Mouse (Mus musculus) MEL (cell line): ENCODE results near the gene Gm21985. TPM values are rescaled to one million over a fixed set of nuclear protein-coding genes. Genes with fewer than 3 reads are reported as not detected.
A peak's percentile ranks its signal among the peaks of the same experiment; 100 is the strongest.

Experiments used
- DNase-seq: peaks from one replicate; pipeline ENCODE4 v3.0.0; 2011; ENCODE audit warnings: low read depth, low spot score
- H3K27ac ChIP-seq: 2 replicates; pipeline ENCODE4 v1.5.1; 2012; ENCODE audit warnings: low read depth, mild to moderate bottlenecking, control low read depth, low read length, moderate library complexity; ENCODE audit not compliant: control insufficient read depth
- H3K27me3 ChIP-seq, 2 experiments: fragments of 150-350 bp in 1 of 2; sonication (generic) in 1 of 2; 2 replicates each; pipeline ENCODE4 v1.6.1; 2012; ENCODE audit warnings: low read length in 2 of 2, mild to moderate bottlenecking in 2 of 2, improper control_type of control experiment in 1 of 2, moderate library complexity in 1 of 2; ENCODE audit not compliant: insufficient read depth in 2 of 2, control insufficient read depth in 1 of 2
- H3K36me3 ChIP-seq, 2 experiments: 2 replicates each; pipeline ENCODE4 v1.6.1; 2012 to 2014; ENCODE audit warnings: low read length in 2 of 2, improper control_type of control experiment in 1 of 2, inconsistent platforms in 1 of 2, mild to moderate bottlenecking in 1 of 2; ENCODE audit not compliant: insufficient read depth in 2 of 2, control insufficient read depth in 1 of 2
- H3K4me1 ChIP-seq, 2 experiments: fragments of 150-350 bp in 1 of 2; sonication (generic) in 1 of 2; 2 replicates each; pipeline ENCODE4 v1.6.1; 2012; ENCODE audit warnings: low read length in 2 of 2, improper control_type of control experiment in 1 of 2, mild to moderate bottlenecking in 1 of 2; ENCODE audit not compliant: insufficient read depth in 2 of 2, control insufficient read depth in 1 of 2
- H3K4me3 ChIP-seq, 2 experiments: fragments of 150-350 bp in 1 of 2; sonication (generic) in 1 of 2; 2 replicates each; pipeline ENCODE4 v1.5.1; 2012; ENCODE audit warnings: low read depth in 2 of 2, low read length in 2 of 2, mild to moderate bottlenecking in 2 of 2, moderate library complexity in 2 of 2, control low read depth in 1 of 2, improper control_type of control experiment in 1 of 2; ENCODE audit not compliant: control insufficient read depth in 1 of 2, insufficient read depth in 1 of 2
- H3K79me2 ChIP-seq: 2 replicates; pipeline ENCODE4 v1.6.1; 2012; ENCODE audit warnings: mild to moderate bottlenecking, low read length, moderate library complexity; ENCODE audit not compliant: control insufficient read depth, poor library complexity, insufficient read depth
- H3K9ac ChIP-seq: 2 replicates; pipeline ENCODE4 v1.6.1; 2012; ENCODE audit warnings: low read depth, mild to moderate bottlenecking, control low read depth, low read length, moderate library complexity; ENCODE audit not compliant: control insufficient read depth, poor library complexity, severe bottlenecking
- H3K9me3 ChIP-seq: fragments of 150-350 bp; sonication (generic); replicated peaks from 2 replicates; pipeline ENCODE4 v1.6.1; 2012; ENCODE audit warnings: mild to moderate bottlenecking, low read length, improper control_type of control experiment, moderate library complexity; ENCODE audit not compliant: insufficient read depth
- CHD1 ChIP-seq: IDR thresholded peaks from 2 replicates; pipeline ENCODE4 v1.6.1; 2012; ENCODE audit warnings: low read depth, mild to moderate bottlenecking, inconsistent platforms, low read length, improper control_type of control experiment
- CTCF ChIP-seq, 3 experiments: IDR thresholded peaks in 2 of 3; conservative IDR thresholded peaks in 1 of 3; 2 replicates each; pipeline ENCODE4 v1.5.1; 2011 to 2012; ENCODE audit warnings: low read length in 3 of 3, low read depth in 2 of 3, mild to moderate bottlenecking in 2 of 3, improper control_type of control experiment in 1 of 3, inconsistent platforms in 1 of 3, mixed read lengths in 1 of 3, moderate library complexity in 1 of 3; ENCODE audit not compliant: control insufficient read depth in 1 of 3, insufficient read depth in 1 of 3, poor library complexity in 1 of 3, severe bottlenecking in 1 of 3
- E2F4 ChIP-seq: IDR thresholded peaks from 2 replicates; pipeline ENCODE4 v1.6.1; 2011; ENCODE audit warnings: low read depth, low read length, improper control_type of control experiment, borderline replicate concordance
- EP300 ChIP-seq, 2 experiments: IDR thresholded peaks; 2 replicates each; pipeline ENCODE4 v1.6.1; 2011; ENCODE audit warnings: improper control_type of control experiment in 2 of 2, low read length in 2 of 2, low read depth in 1 of 2, mild to moderate bottlenecking in 1 of 2
- ETS1 ChIP-seq: IDR thresholded peaks from 2 replicates; pipeline ENCODE4 v1.6.1; 2012; ENCODE audit warnings: low read depth, mild to moderate bottlenecking, inconsistent platforms, low read length, improper control_type of control experiment, moderate library complexity
- HCFC1 ChIP-seq: IDR thresholded peaks from 2 replicates; pipeline ENCODE4 v1.6.1; 2012; ENCODE audit warnings: low read depth, mild to moderate bottlenecking, inconsistent platforms, low read length, improper control_type of control experiment, moderate library complexity
- JUND ChIP-seq: IDR thresholded peaks from 2 replicates; pipeline ENCODE4 v1.6.1; 2011; ENCODE audit warnings: low read depth, mild to moderate bottlenecking, improper control_type of control experiment, low read length
- MAZ ChIP-seq: IDR thresholded peaks from 2 replicates; pipeline ENCODE4 v1.6.1; 2012; ENCODE audit warnings: low read depth, mild to moderate bottlenecking, inconsistent platforms, low read length, improper control_type of control experiment
- MEF2A ChIP-seq: IDR thresholded peaks from 2 replicates; pipeline ENCODE4 v1.6.1; 2014; ENCODE audit warnings: low read depth, mild to moderate bottlenecking, inconsistent platforms, low read length, improper control_type of control experiment; ENCODE audit not compliant: poor library complexity, insufficient replicate concordance, severe bottlenecking; ENCODE audit errors: extremely low read depth
- MXI1 ChIP-seq: IDR thresholded peaks from 2 replicates; pipeline ENCODE4 v1.6.1; 2011; ENCODE audit warnings: mild to moderate bottlenecking, low read depth, low read length, improper control_type of control experiment
- MYC ChIP-seq: IDR thresholded peaks from 2 replicates; pipeline ENCODE4 v1.6.1; 2011; ENCODE audit warnings: low read depth, mild to moderate bottlenecking, low read length, improper control_type of control experiment, moderate library complexity
- NELFE ChIP-seq: IDR thresholded peaks from 2 replicates; pipeline ENCODE4 v1.6.1; 2011; ENCODE audit warnings: low read depth, low read length, improper control_type of control experiment
- TAL1 ChIP-seq: IDR thresholded peaks from 2 replicates; pipeline ENCODE4 v1.6.1; 2012; ENCODE audit warnings: mild to moderate bottlenecking, inconsistent platforms, low read length, moderate library complexity, mixed read lengths
- TCF12 ChIP-seq: IDR thresholded peaks from 2 replicates; pipeline ENCODE4 v1.6.1; 2014; ENCODE audit warnings: low read depth, mild to moderate bottlenecking, inconsistent platforms, low read length, improper control_type of control experiment, moderate library complexity
- ZMIZ1 ChIP-seq: IDR thresholded peaks from 2 replicates; pipeline ENCODE4 v1.6.1; 2012; ENCODE audit warnings: low read depth, mild to moderate bottlenecking, inconsistent platforms, low read length, improper control_type of control experiment, moderate library complexity
- polyA plus RNA-seq, 2 experiments: library from polyadenylated mRNA; stranded (reverse) in 1 of 2; unstranded in 1 of 2; fragments of >175 nt in 1 of 2; fragments of >200 nt in 1 of 2; gene quantifications; 2 replicates each; pipeline versions ENCODE4 v1.2.1 to v1.2.4; 2012; ENCODE audit warnings: low replicate concordance in 2 of 2, low read depth in 1 of 2; ENCODE audit not compliant: insufficient read length in 2 of 2, insufficient read depth in 1 of 2, missing spikeins in 1 of 2
- total RNA-seq: library from RNA; depleted of rRNA; stranded (reverse); fragments of 300-350 nt; gene quantifications from 2 replicates; pipeline ENCODE4 v1.2.3, GENCODE M21; 2012

The Gm21985 gene
- total and polyA plus RNA-seq, 3 experiments = 0.04 TPM; not detected in 2

- peak; percentile 64; the same call in 1 of the 2 replicates for TF ChIP-seq MXI1
- peak; percentile 68; the same call in 1 of the 2 replicates for TF ChIP-seq ZMIZ1
- 0 out of 2 replicates have a peak, but pooled peaks have one; percentile 7 for TF ChIP-seq ETS1
- TF ChIP-seq HCFC1 = peak; percentile 69
- peak; percentile 69; the same call in 1 of the 2 replicates for TF ChIP-seq CHD1
- no peak for TF ChIP-seq TAL1
- TF ChIP-seq EP300 (IDR thresholded peaks at IDR 0.05; ENCODE audit: low read depth in 1 of 2, low read length in 2 of 2) = peak in 1 of 2 experiments; percentile 19; a peak in 1 of 4 replicates
Observed at GRCm38 (mm10) chr2:112239212-112239934, 26.7 kb upstream of the Gm21985 start, which contains the start of gene Lpcat4 (continued).

GRCm38 (mm10) chr2:112239935-112240721, 26.0 kb upstream of the Gm21985 start:
- peak; percentile 67 for DNase-seq
- H3K4me1 ChIP-seq = peaks cover 0 to 10% of the 10 kb centered on the region in 2 experiments; a peak in 2 of 4 replicates
- peaks cover 9% of the 10 kb centered on the region for H3K79me2 ChIP-seq
- H3K9ac ChIP-seq = peak overlapping the region; percentile 73
- H3K27ac ChIP-seq = 0 out of 2 replicates have a peak overlapping the region, but pooled peaks have one; percentile 6
- peak overlapping the region; percentile 69 to 99 for H3K4me3 ChIP-seq
- TF ChIP-seq MEF2A = no peak
- no peak for TF ChIP-seq TAL1
- TF ChIP-seq TCF12 = 0 out of 2 replicates have a peak, but pooled peaks have one; percentile 4
- TF ChIP-seq MAZ = peak; percentile 69
- TF ChIP-seq CTCF (IDR thresholded peaks at IDR 0.05 in 2 of 3, conservative IDR thresholded peaks at IDR 0.05 in 1 of 3; ENCODE audit: control insufficient read depth in 1 of 3, insufficient read depth in 1 of 3, low read depth in 2 of 3, low read length in 3 of 3, poor library complexity in 1 of 3, severe bottlenecking in 1 of 3) = peak in 2 of 3 experiments; percentile 0 to 1; a peak in 2 of 6 replicates
- 0 out of 2 replicates have a peak, but pooled peaks have one; percentile 44 for TF ChIP-seq MYC
- H3K27me3 ChIP-seq = no peaks in the 10 kb centered on the region
- H3K36me3 ChIP-seq = peaks cover 0 to 3% of the 10 kb centered on the region in 2 experiments; a peak in 1 of 4 replicates
- H3K9me3 ChIP-seq = no peaks in the 10 kb centered on the region

GRCm38 (mm10) chr2:112241787-112242186, 24.3 kb upstream of the Gm21985 start:
- Histone ChIP-seq H3K9ac (no peak overlapping the region), H3K27me3 (no peaks in the 10 kb centered on the region), H3K4me1 (peaks cover 0 to 10% of the 10 kb centered on the region in 2 experiments; a peak in 2 of 4 replicates), H3K36me3 (peaks cover 0 to 3% of the 10 kb centered on the region in 2 experiments; a peak in 1 of 4 replicates), H3K9me3 (no peaks in the 10 kb centered on the region), H3K79me2 (peaks cover 9% of the 10 kb centered on the region), H3K4me3 (no peak overlapping the region), H3K27ac (no peak overlapping the region)
- no peak for DNase-seq
- no peak for TF ChIP-seq NELFE
- no peak for TF ChIP-seq JUND
- TF ChIP-seq E2F4 = no peak
